Mouse (Mus musculus) c-Kit-positive CD71-negative TER-119-negative erythroid progenitor cells, embryonic 14.5 days (primary cell): ENCODE measurements at regions not wholly inside any gene's neighbourhood (a gene's known extent, or its start where the extent isn't known, plus 50 kb on each side); places are given as distances from the start of the nearest gene placed in this dataset.

Source experiments
- DNase-seq: peaks from one replicate; pipeline ENCODE4 v3.0.0-alpha.2; 2013; ENCODE audit warnings: low read depth

GRCm38 (mm10) chr3:61849317-61849716 is 483.6 kb upstream of the B430305J03Rik start:
- DNase-seq: no peak

- no peak for DNase-seq
Observed at GRCm38 (mm10) chr3:61846703-61847102, 481.0 kb upstream of the B430305J03Rik start.

- DNase-seq: peak; percentile 28
Observed at GRCm38 (mm10) chr3:61839355-61840009, 473.7 kb upstream of the B430305J03Rik start.

- no peak for DNase-seq
Observed at GRCm38 (mm10) chr3:61816807-61817206, 451.1 kb upstream of the B430305J03Rik start.

GRCm38 (mm10) chr3:61796021-61796420 is 430.3 kb upstream of the B430305J03Rik start:
- DNase-seq: no peak

- no peak for DNase-seq
Observed at GRCm38 (mm10) chr3:61790674-61791073, 424.9 kb upstream of the B430305J03Rik start.
